Mouse (Mus musculus) kidney, postnatal 0 days (tissue): ENCODE measurements around the gene Lrrc18. TPM values are rescaled to one million over a fixed set of nuclear protein-coding genes. Genes with fewer than 3 reads are reported as not detected.

Source experiments
- ATAC-seq: fragments of 200-750 bp; cut with Nextera tagmentation; replicated peaks from 2 replicates; pipeline ENCODE4 v1.8.0; 2017; ENCODE audit warnings: low read depth, moderate number of reproducible peaks, moderate TSS enrichment, moderate library complexity; ENCODE audit not compliant: low FRiP score
- DNase-seq: peaks from one replicate; pipeline ENCODE4 v3.0.0-alpha.2; 2016; ENCODE audit warnings: low spot score
- H3K27ac ChIP-seq: fragments of 300-500 bp; sonication (generic); 2 replicates; pipeline ENCODE4 v1.5.1; 2014; ENCODE audit warnings: mild to moderate bottlenecking
- H3K27me3 ChIP-seq: fragments of 300-500 bp; sonication (generic); 2 replicates; pipeline ENCODE4 v1.6.1; 2014; ENCODE audit warnings: low read length, mixed read lengths; ENCODE audit not compliant: insufficient read depth
- H3K36me3 ChIP-seq: fragments of 300-500 bp; sonication (generic); 2 replicates; pipeline ENCODE4 v1.6.1; 2014; ENCODE audit warnings: low read length, mixed read lengths; ENCODE audit not compliant: insufficient read depth
- H3K4me1 ChIP-seq: fragments of 300-500 bp; sonication (generic); replicated peaks from 2 replicates; pipeline ENCODE4 v1.6.1; 2014; ENCODE audit warnings: antibody characterized with exemption, low read length, mixed read lengths; ENCODE audit not compliant: insufficient read depth
- H3K4me2 ChIP-seq: fragments of 300-500 bp; sonication (generic); 2 replicates; pipeline ENCODE4 v1.6.1; 2014; ENCODE audit warnings: mild to moderate bottlenecking, low read length, moderate library complexity, mixed read lengths
- H3K4me3 ChIP-seq: fragments of 300-500 bp; sonication (generic); replicated peaks from 2 replicates; pipeline ENCODE4 v1.5.1; 2014; ENCODE audit warnings: low read depth, low read length
- H3K9ac ChIP-seq: fragments of 300-500 bp; sonication (generic); 2 replicates; pipeline ENCODE4 v1.6.1; 2014; ENCODE audit warnings: low read depth, low read length
- H3K9me3 ChIP-seq: fragments of 300-500 bp; sonication (generic); replicated peaks from 2 replicates; pipeline ENCODE4 v1.6.1; 2016; ENCODE audit warnings: low read length, inconsistent platforms, mixed read lengths
- CTCF ChIP-seq: IDR thresholded peaks from 2 replicates; pipeline ENCODE4 v1.5.1; 2016; ENCODE audit warnings: antibody characterized with exemption, low read depth, mild to moderate bottlenecking, moderate library complexity
- WGBS: fragments of 180-500 bp; shearing (Covaris S2); extraction: QIAGEN DNeasy Blood & Tissue Kit; methylation state at CpG from one replicate; pipeline ENCODE4 v1.1.7; 2014; 5-methylcytosine and 5-hydroxymethylcytosine counted together
- polyA plus RNA-seq: library from polyadenylated mRNA; unstranded; fragments of >200 nt; fragmentation: Nextera tagmentation; extraction: Ambion mirVana; gene quantifications from 2 replicates; pipeline ENCODE4 v1.2.1, GENCODE M21; 2015

Lrrc18 gene
- polyA plus RNA-seq, 1 experiment from 2014 or later = 0.72 TPM

DNA sequence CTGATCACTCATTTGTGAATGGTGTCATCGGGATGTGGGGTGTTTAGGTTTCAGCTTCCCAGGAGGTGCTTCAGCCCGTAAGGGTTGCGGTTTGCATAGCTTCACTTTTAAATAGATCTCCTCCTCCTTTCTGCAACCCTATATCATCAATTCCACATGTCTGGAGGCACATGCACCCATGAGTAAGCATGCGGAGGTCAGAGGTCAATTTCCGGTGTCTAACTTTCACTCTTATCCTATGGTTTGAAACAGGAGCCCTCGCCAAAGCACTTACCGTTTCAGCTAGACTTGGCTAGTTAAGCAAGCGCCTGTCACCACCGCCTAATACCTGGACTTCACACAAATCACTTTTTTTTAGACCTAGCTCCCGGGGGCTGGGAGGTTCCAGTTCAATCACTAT is 26.4 kb upstream of the Lrrc18 start:
- Histone ChIP-seq H3K4me2 (no peak overlapping the region), H3K27ac (no peak overlapping the region), H3K9me3 (no peaks in the 10 kb centered on the region), H3K36me3 (no peaks in the 10 kb centered on the region), H3K4me3 (no peak overlapping the region), H3K4me1 (0 out of 2 replicates have a peak, but pooled peaks cover 3% of the 10 kb centered on the region), H3K27me3 (0 out of 2 replicates have a peak, but pooled peaks cover 4% of the 10 kb centered on the region), H3K9ac (no peak overlapping the region)
- TF ChIP-seq CTCF = no peak
- WGBS = 28% methylated on average over 10 of the region's 10 CpGs
- 0 out of 2 replicates have a peak, but pooled peaks have one; percentile 17 for ATAC-seq
- peak; percentile 59 for DNase-seq

DNA sequence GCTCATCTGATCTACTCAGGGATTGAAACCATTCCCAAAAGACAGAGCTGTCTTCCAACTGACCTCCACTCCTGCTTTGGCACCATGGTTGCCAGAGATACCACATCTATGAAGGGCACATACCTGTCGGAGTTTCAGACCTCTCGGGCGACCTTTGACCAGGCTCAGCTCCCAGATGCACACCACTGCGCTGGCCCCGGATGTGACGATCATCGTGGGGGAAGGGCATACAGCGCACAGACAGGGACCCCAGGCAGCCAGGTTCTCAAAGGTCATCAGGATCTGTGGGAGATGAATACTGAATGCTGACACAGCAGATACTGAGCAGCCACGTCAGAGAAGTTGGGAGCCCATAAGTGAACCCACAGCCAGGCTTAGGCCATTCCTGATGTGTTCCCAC is 20.5 kb upstream of the Lrrc18 start:
- 73% methylated on average over 9 of the region's 9 CpGs for WGBS
- Histone ChIP-seq H3K27me3 (no peaks in the 10 kb centered on the region), H3K36me3 (no peaks in the 10 kb centered on the region), H3K27ac (no peak overlapping the region), H3K4me2 (no peak overlapping the region), H3K9me3 (no peaks in the 10 kb centered on the region), H3K4me3 (no peak overlapping the region), H3K9ac (no peak overlapping the region), H3K4me1 (no peaks in the 10 kb centered on the region)
- ATAC-seq (no peak), DNase-seq (no peak)
- TF ChIP-seq CTCF = no peak

DNA sequence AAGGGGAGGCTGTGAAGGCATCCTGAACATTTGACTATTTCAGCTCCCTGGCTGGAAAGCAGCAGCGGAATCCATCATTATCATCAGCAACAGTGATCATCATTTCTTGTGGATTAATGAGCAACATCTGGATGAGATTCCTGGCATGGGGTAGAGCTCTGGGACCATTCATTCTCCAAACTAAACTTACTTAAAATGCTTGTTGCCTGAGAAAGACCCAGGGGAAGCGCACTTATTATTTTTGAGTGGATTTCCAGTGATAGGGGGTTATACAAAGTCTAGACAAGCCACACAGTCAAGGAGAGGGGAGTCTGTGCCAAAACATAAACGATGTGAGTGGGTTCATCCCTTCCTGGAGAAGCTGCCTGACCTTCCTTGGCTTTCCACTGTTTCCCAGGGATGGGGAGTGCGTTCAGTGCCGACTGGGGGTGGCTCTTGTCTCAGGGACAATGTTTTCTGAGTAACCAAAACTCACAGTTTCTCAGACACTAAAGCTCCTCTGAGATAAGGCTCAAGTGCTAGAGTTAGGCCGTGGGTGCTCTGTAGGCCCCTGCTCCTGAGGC is 6.9 kb upstream of the Lrrc18 start:
- no peak for TF ChIP-seq CTCF
- Histone ChIP-seq H3K9ac (no peak overlapping the region), H3K4me3 (no peak overlapping the region), H3K27me3 (no peaks in the 10 kb centered on the region), H3K27ac (no peak overlapping the region), H3K4me2 (no peak overlapping the region), H3K9me3 (no peaks in the 10 kb centered on the region), H3K4me1 (no peaks in the 10 kb centered on the region), H3K36me3 (no peaks in the 10 kb centered on the region)
- ATAC-seq (no peak), DNase-seq (no peak)
- 46% methylated on average over 6 of the region's 6 CpGs for WGBS

DNA sequence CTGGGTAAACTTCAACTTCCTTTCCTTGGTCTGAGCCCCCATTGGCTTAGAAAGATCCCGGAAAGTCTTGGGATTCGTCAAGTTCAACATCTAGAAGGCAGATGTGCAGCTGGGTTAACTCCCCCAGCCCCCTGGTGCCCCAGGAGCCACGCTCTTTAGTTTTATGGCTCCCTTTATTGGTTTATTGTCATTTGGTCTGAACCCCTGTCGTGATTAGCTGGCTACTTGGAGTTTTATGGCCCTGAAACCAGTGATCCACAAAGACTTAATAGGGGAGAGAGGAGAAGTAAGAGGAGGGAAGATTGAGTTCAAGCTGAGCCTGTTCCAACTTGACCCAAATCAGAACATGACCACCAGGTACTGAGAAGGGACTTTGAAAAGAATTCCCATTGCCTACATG is 4.5 kb upstream of the Lrrc18 start:
- DNase-seq = peak; percentile 76
- no peak for ATAC-seq
- Histone ChIP-seq H3K9ac (no peak overlapping the region), H3K27ac (no peak overlapping the region), H3K9me3 (no peaks in the 10 kb centered on the region), H3K36me3 (no peaks in the 10 kb centered on the region), H3K4me2 (no peak overlapping the region), H3K4me1 (no peaks in the 10 kb centered on the region), H3K4me3 (no peak overlapping the region), H3K27me3 (no peaks in the 10 kb centered on the region)
- TF ChIP-seq CTCF = no peak
- 7% methylated on average over 4 of the region's 4 CpGs for WGBS

DNA sequence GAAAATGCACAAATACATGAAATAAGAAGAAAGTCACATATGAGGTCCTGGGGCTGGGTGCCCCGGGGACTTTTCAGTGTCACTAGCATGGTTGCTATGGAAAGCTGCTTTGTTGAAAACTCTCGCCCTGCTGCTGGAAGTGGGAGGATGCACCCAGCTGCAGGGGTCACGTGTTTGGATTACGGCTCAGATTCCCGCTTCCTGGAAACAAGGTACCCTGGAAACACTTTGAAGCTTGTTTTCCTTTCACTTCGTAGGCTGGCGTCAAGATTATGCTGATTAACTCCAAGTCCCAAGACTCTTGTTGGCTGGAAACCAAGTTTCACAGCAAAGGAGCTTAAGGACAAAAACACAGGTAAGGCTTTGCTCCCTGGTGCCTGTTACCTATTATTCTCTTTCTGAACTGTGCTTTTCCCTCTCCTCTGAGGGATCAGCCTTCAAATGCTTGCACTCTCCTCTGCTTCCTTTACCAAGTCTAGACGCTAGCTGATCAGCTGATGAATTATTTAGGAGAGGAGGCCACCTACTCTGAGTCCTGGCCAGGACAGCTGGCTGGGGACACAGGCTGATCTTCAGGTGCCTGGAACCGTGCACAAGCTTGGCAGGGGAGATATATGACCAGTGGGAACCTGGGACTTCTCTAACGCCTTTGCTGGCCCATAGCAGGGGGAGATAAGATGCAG is 3.9 kb downstream of the Lrrc18 start:
- no peaks in the 10 kb centered on the region for H3K27me3 ChIP-seq
- ATAC-seq (peak; percentile 71), DNase-seq (peak; percentile 85)
- WGBS = 4% methylated on average over 10 of the region's 10 CpGs
- no peaks in the 10 kb centered on the region for H3K9me3 ChIP-seq
- peak overlapping the region; percentile 44 for H3K4me2 ChIP-seq
- no peaks in the 10 kb centered on the region for H3K36me3 ChIP-seq
- 0 out of 2 replicates have a peak overlapping the region, but pooled peaks have one; percentile 6 for H3K4me3 ChIP-seq
- TF ChIP-seq CTCF = no peak
- H3K4me1 ChIP-seq = no peaks in the 10 kb centered on the region
- no peak overlapping the region for H3K9ac ChIP-seq
- H3K27ac ChIP-seq = no peak overlapping the region

DNA sequence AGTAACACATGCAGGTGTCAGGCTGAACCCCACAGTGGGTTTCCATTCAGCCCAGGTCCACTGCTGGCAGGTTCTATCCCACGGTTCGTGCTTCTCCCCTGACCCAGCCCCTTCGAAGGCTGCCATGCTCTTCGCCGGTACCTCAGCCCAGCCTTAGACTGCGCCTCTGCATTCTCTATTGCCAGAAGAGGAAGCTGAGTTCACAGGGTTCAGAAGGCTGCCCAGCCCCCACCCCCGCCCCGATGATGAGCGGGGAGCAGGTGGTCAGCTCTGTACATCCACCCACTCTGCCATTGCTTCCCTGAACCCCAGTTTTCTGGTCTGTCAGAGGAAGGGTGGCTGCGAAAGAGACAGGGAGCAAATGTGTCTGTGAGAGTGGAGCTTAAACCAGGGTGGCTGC is 8.3 kb downstream of the Lrrc18 start:
- H3K27ac ChIP-seq = no peak overlapping the region
- H3K9ac ChIP-seq = no peak overlapping the region
- no peaks in the 10 kb centered on the region for H3K9me3 ChIP-seq
- H3K4me2 ChIP-seq = no peak overlapping the region
- no peak for TF ChIP-seq CTCF
- no peaks in the 10 kb centered on the region for H3K36me3 ChIP-seq
- DNase-seq (no peak), ATAC-seq (no peak)
- no peaks in the 10 kb centered on the region for H3K27me3 ChIP-seq
- 50% methylated on average over 10 of the region's 10 CpGs for WGBS
- H3K4me3 ChIP-seq = no peak overlapping the region
- H3K4me1 ChIP-seq = no peaks in the 10 kb centered on the region
